Mouse (Mus musculus) stomach, embryonic 14.5 days (tissue): ENCODE data around the gene Vcp. TPM values are rescaled to one million over a fixed set of nuclear protein-coding genes. Genes with fewer than 3 reads are reported as not detected.

ENCODE experiments used
- ATAC-seq: fragments of 200-750 bp; cut with Nextera tagmentation; 2 replicates; pipeline ENCODE4 v1.8.0; 2017; ENCODE audit warnings: low read depth, moderate TSS enrichment; ENCODE audit not compliant: insufficient number of reproducible peaks, insufficient read depth, low FRiP score
- H3K27ac ChIP-seq: fragments of 300-500 bp; sonication (generic); 2 replicates; pipeline ENCODE4 v1.5.1; 2014; ENCODE audit warnings: mild to moderate bottlenecking, low read length, moderate library complexity, mixed read lengths
- H3K27me3 ChIP-seq: fragments of 300-500 bp; sonication (generic); 2 replicates; pipeline ENCODE4 v1.6.1; 2014; ENCODE audit warnings: low read length, control low read depth, mixed read lengths; ENCODE audit not compliant: control insufficient read depth, insufficient read depth
- H3K36me3 ChIP-seq: fragments of 300-500 bp; sonication (generic); 2 replicates; pipeline ENCODE4 v1.6.1; 2014; ENCODE audit warnings: mild to moderate bottlenecking, control low read depth, low read length, moderate library complexity, mixed read lengths; ENCODE audit not compliant: control insufficient read depth, insufficient read depth
- H3K4me1 ChIP-seq: fragments of 300-500 bp; sonication (generic); 2 replicates; pipeline ENCODE4 v1.6.1; 2014; ENCODE audit warnings: low read length, control low read depth, mixed read lengths; ENCODE audit not compliant: control insufficient read depth, insufficient read depth
- H3K4me2 ChIP-seq: fragments of 300-500 bp; sonication (generic); replicated peaks from 2 replicates; pipeline ENCODE4 v1.6.1; 2014; ENCODE audit warnings: low read depth, low read length, control low read depth
- H3K4me3 ChIP-seq: fragments of 300-500 bp; sonication (generic); 2 replicates; pipeline ENCODE4 v1.5.1; 2014; ENCODE audit warnings: low read depth, low read length, control low read depth
- H3K9ac ChIP-seq: fragments of 300-500 bp; sonication (generic); replicated peaks from 2 replicates; pipeline ENCODE4 v1.6.1; 2014; ENCODE audit warnings: low read depth, mild to moderate bottlenecking, control low read depth, low read length, moderate library complexity, mixed read lengths
- H3K9me3 ChIP-seq: fragments of 300-500 bp; sonication (generic); 2 replicates; pipeline ENCODE4 v1.6.1; 2016; ENCODE audit warnings: low read depth, low read length, control low read depth; ENCODE audit not compliant: control insufficient read depth
- WGBS: fragments of 180-500 bp; shearing (Covaris S2); extraction: QIAGEN DNeasy Blood & Tissue Kit; methylation state at CpG from one replicate; pipeline ENCODE4 v1.1.7; 2014; 5-methylcytosine and 5-hydroxymethylcytosine counted together
- polyA plus RNA-seq: library from polyadenylated mRNA; unstranded; fragments of >200 nt; fragmentation: Nextera tagmentation; extraction: Ambion mirVana; gene quantifications from 2 replicates; pipeline ENCODE4 v1.2.1, GENCODE M21; 2014

Vcp gene
- polyA plus RNA-seq, 1 experiment from 2014 or later, result 473 TPM

- peaks cover 44% of the 10 kb centered on the region for H3K36me3 ChIP-seq
- H3K4me1 ChIP-seq, result peaks cover 10% of the 10 kb centered on the region; the same call in 1 of the 2 replicates
- H3K27me3 ChIP-seq, result no peaks in the 10 kb centered on the region
- no peak overlapping the region for H3K27ac ChIP-seq
- no peak overlapping the region for H3K9ac ChIP-seq
- H3K4me2 ChIP-seq, result no peak overlapping the region
- ATAC-seq, result no peak
- 100% methylated on average over 1 of the region's 1 CpGs for WGBS
- no peak overlapping the region for H3K4me3 ChIP-seq
- H3K9me3 ChIP-seq, result no peaks in the 10 kb centered on the region
Observed at GRCm38 (mm10) chr4:43032501-43032900, 32.2 kb upstream of the Vcp start.

- Histone ChIP-seq H3K9ac (peak within 1 kb of the TSS; percentile 85), H3K27ac (peak within 1 kb of the TSS; percentile 87), H3K4me3 (peak within 1 kb of the TSS; percentile 82), H3K27me3 (no peaks in the 10 kb centered on the region), H3K4me1 (peaks cover 10% of the 10 kb centered on the region; the same call in 1 of the 2 replicates), H3K4me2 (peak within 1 kb of the TSS; percentile 94), H3K9me3 (no peaks in the 10 kb centered on the region), H3K36me3 (peaks cover 52% of the 10 kb centered on the region)
- peak; percentile 97 for ATAC-seq
- WGBS, result under 1% methylated on average over 38 of the region's 38 CpGs
Observed at GRCm38 (mm10) chr4:43031237-43031995, 31.1 kb upstream of the Vcp start, which contains the start of gene Stoml2. Stoml2 (minus strand) TSS chr4:43031710.

- Histone ChIP-seq H3K27ac (peak overlapping the region; percentile 87), H3K36me3 (peaks cover 48% of the 10 kb centered on the region), H3K27me3 (no peaks in the 10 kb centered on the region), H3K9me3 (no peaks in the 10 kb centered on the region), H3K9ac (peak overlapping the region; percentile 85), H3K4me3 (peak overlapping the region; percentile 82), H3K4me2 (peak overlapping the region; percentile 94), H3K4me1 (peaks cover 10% of the 10 kb centered on the region; the same call in 1 of the 2 replicates)
- WGBS, result 1% methylated on average over 28 of the region's 28 CpGs
- ATAC-seq, result peak; percentile 56
Observed at GRCm38 (mm10) chr4:43030780-43031230, 30.5 kb upstream of the Vcp start.

GRCm38 (mm10) chr4:43030352-43030751 is 30.0 kb upstream of the Vcp start:
- 75% methylated on average over 9 of the region's 9 CpGs for WGBS
- peak overlapping the region; percentile 87; the same call in 1 of the 2 replicates for H3K27ac ChIP-seq
- H3K4me3 ChIP-seq, result peak overlapping the region; percentile 82
- no peaks in the 10 kb centered on the region for H3K9me3 ChIP-seq
- H3K36me3 ChIP-seq, result peaks cover 48% of the 10 kb centered on the region
- no peak for ATAC-seq
- H3K4me1 ChIP-seq, result peaks cover 10% of the 10 kb centered on the region; the same call in 1 of the 2 replicates
- H3K27me3 ChIP-seq, result no peaks in the 10 kb centered on the region
- peak overlapping the region; percentile 94 for H3K4me2 ChIP-seq
- peak overlapping the region; percentile 85 for H3K9ac ChIP-seq

- Histone ChIP-seq H3K36me3 (peaks cover 47% of the 10 kb centered on the region), H3K27ac (no peak overlapping the region), H3K27me3 (no peaks in the 10 kb centered on the region), H3K4me1 (peaks cover 12% of the 10 kb centered on the region; the same call in 1 of the 2 replicates), H3K4me3 (no peak overlapping the region), H3K4me2 (peak overlapping the region; percentile 94; the same call in 1 of the 2 replicates), H3K9ac (no peak overlapping the region), H3K9me3 (no peaks in the 10 kb centered on the region)
- WGBS, result 91% methylated on average over 9 of the region's 9 CpGs
- no peak for ATAC-seq
Observed at GRCm38 (mm10) chr4:43029749-43030148, 29.4 kb upstream of the Vcp start.

GRCm38 (mm10) chr4:43029121-43029520 is 28.8 kb upstream of the Vcp start:
- Histone ChIP-seq H3K9me3 (no peaks in the 10 kb centered on the region), H3K36me3 (peaks cover 40% of the 10 kb centered on the region), H3K4me3 (no peak overlapping the region), H3K4me1 (peaks cover 13% of the 10 kb centered on the region; the same call in 1 of the 2 replicates), H3K27ac (no peak overlapping the region), H3K4me2 (no peak overlapping the region), H3K9ac (no peak overlapping the region), H3K27me3 (no peaks in the 10 kb centered on the region)
- WGBS, result 95% methylated on average over 7 of the region's 7 CpGs
- no peak for ATAC-seq

GRCm38 (mm10) chr4:43025084-43025960 is 25.0 kb upstream of the Vcp start, which contains the start of gene Pigo:
Pigo (minus strand) TSS chr4:43025819.
- Histone ChIP-seq H3K4me2 (peak within 1 kb of the TSS; percentile 83), H3K27ac (peak within 1 kb of the TSS; percentile 88), H3K27me3 (no peaks in the 10 kb centered on the region), H3K9me3 (no peaks in the 10 kb centered on the region), H3K9ac (peak within 1 kb of the TSS; percentile 34), H3K4me3 (peak within 1 kb of the TSS; percentile 59), H3K4me1 (peaks cover 6% of the 10 kb centered on the region; the same call in 1 of the 2 replicates), H3K36me3 (peaks cover 39% of the 10 kb centered on the region)
- 7% methylated on average over 42 of the region's 42 CpGs for WGBS
- peak; percentile 93 for ATAC-seq

- Histone ChIP-seq H3K27ac (no peak overlapping the region), H3K9ac (peak overlapping the region; percentile 34; the same call in 1 of the 2 replicates), H3K4me1 (peaks cover 3% of the 10 kb centered on the region; the same call in 1 of the 2 replicates), H3K36me3 (peaks cover 41% of the 10 kb centered on the region), H3K9me3 (no peaks in the 10 kb centered on the region), H3K4me2 (peak overlapping the region; percentile 83), H3K27me3 (no peaks in the 10 kb centered on the region), H3K4me3 (peak overlapping the region; percentile 59)
- WGBS, result 77% methylated on average over 14 of the region's 14 CpGs
- no peak for ATAC-seq
Observed at GRCm38 (mm10) chr4:43024673-43025072, 24.4 kb upstream of the Vcp start.
